13 mouse cellular contexts compared by ENCODE assay signal in genomic region chr11:88953582-88953981, GRCm38 (mm10). TPM values are rescaled to one million over a fixed set of nuclear protein-coding genes. Genes with fewer than 3 reads are reported as not detected.
DNase-seq lines count a peak whose midpoint lies in the region; ATAC-seq and TF ChIP-seq lines count a peak whose summit lies in the region.
"Had no signal": no experiment of that assay in that cellular context is flagged by ENCODE, and none has a peak within 500 bp of the region (broad histone marks: within the 10 kb centered on the region; RNA-seq: fewer than 3 reads in every experiment).

No protein-coding gene starts in this region.

- H3K36me3 ChIP-seq in forebrain, embryonic 15.5 days = no peaks in the 10 kb centered on the region
- no peaks in the 10 kb centered on the region; the same call in 1 of the 2 replicates for H3K36me3 ChIP-seq in forebrain, embryonic 16.5 days (ENCODE audit: control insufficient read depth, insufficient read depth)
- no peaks in the 10 kb centered on the region for H3K36me3 ChIP-seq in midbrain, embryonic 11.5 days (ENCODE audit: control insufficient read depth, insufficient read depth, low read length)
- no peaks in the 10 kb centered on the region for H3K36me3 ChIP-seq in midbrain, embryonic 14.5 days (ENCODE audit: control insufficient read depth, insufficient read depth, low read length)
- no peaks in the 10 kb centered on the region; the same call in 1 of the 2 replicates for H3K36me3 ChIP-seq in intestine, postnatal 0 days (ENCODE audit: control insufficient read depth, insufficient read depth)
- peaks cover 9% of the 10 kb centered on the region for H3K36me3 ChIP-seq in myocyte (ENCODE audit: control insufficient read depth, insufficient read depth)
- H3K36me3 ChIP-seq: neural tube, embryonic 12.5 days had no signal

- H3K4me3 ChIP-seq in forebrain, embryonic 15.5 days = no peak overlapping the region
- no peak overlapping the region for H3K4me3 ChIP-seq in forebrain, embryonic 16.5 days (replicated peaks; ENCODE audit: low read length)
- no peak overlapping the region for H3K4me3 ChIP-seq in midbrain, embryonic 11.5 days (ENCODE audit: low read depth, low read length)
- H3K4me3 ChIP-seq in midbrain, embryonic 14.5 days (replicated peaks; ENCODE audit: low read depth, low read length) = no peak overlapping the region
- H3K4me3 ChIP-seq in intestine, postnatal 0 days (ENCODE audit: low read depth, low read length) = no peak overlapping the region
- peak overlapping the region; percentile 78 for H3K4me3 ChIP-seq in myocyte
- H3K4me3 ChIP-seq in lung, adult 2 months (replicated peaks; ENCODE audit: extremely low read depth, low read depth, low read length) = no peak overlapping the region
- H3K4me3 ChIP-seq: neural tube, embryonic 12.5 days had no signal

- H3K79me2 ChIP-seq in myocyte (ENCODE audit: control insufficient read depth, insufficient read depth) = peaks cover 47% of the 10 kb centered on the region

- H3K9me3 ChIP-seq in forebrain, embryonic 15.5 days = no peaks in the 10 kb centered on the region
- no peaks in the 10 kb centered on the region for H3K9me3 ChIP-seq in forebrain, embryonic 16.5 days (ENCODE audit: control insufficient read depth, low read length)
- no peaks in the 10 kb centered on the region for H3K9me3 ChIP-seq in midbrain, embryonic 11.5 days (ENCODE audit: control insufficient read depth, low read length)
- H3K9me3 ChIP-seq in midbrain, embryonic 14.5 days (ENCODE audit: control insufficient read depth, low read length) = no peaks in the 10 kb centered on the region
- H3K9me3 ChIP-seq in intestine, postnatal 0 days (ENCODE audit: control insufficient read depth) = no peaks in the 10 kb centered on the region
- H3K9me3 ChIP-seq: embryonic facial prominence, embryonic 12.5 days; neural tube, embryonic 12.5 days had no signal

- H3K27me3 ChIP-seq in forebrain, embryonic 15.5 days = no peaks in the 10 kb centered on the region
- no peaks in the 10 kb centered on the region for H3K27me3 ChIP-seq in forebrain, embryonic 16.5 days (replicated peaks; ENCODE audit: control insufficient read depth, insufficient read depth, low read length)
- H3K27me3 ChIP-seq in midbrain, embryonic 11.5 days (ENCODE audit: control insufficient read depth, insufficient read depth, low read length) = no peaks in the 10 kb centered on the region
- no peaks in the 10 kb centered on the region for H3K27me3 ChIP-seq in midbrain, embryonic 14.5 days (ENCODE audit: control insufficient read depth, insufficient read depth, low read length)
- no peaks in the 10 kb centered on the region for H3K27me3 ChIP-seq in intestine, postnatal 0 days (replicated peaks; ENCODE audit: control insufficient read depth, insufficient read depth, low read length)
- H3K27me3 ChIP-seq in myocyte (ENCODE audit: control insufficient read depth, insufficient read depth, insufficient read length) = no peaks in the 10 kb centered on the region
- H3K27me3 ChIP-seq: embryonic facial prominence, embryonic 12.5 days; neural tube, embryonic 12.5 days had no signal

- no peak overlapping the region for H3ac ChIP-seq in myocyte (ENCODE audit: control insufficient read depth, insufficient read length)

- H3K4me2 ChIP-seq in forebrain, embryonic 15.5 days (replicated peaks) = peak overlapping the region; percentile 60
- no peak overlapping the region for H3K4me2 ChIP-seq in forebrain, embryonic 16.5 days (ENCODE audit: low read length)
- peak overlapping the region; percentile 20; the same call in 1 of the 2 replicates for H3K4me2 ChIP-seq in midbrain, embryonic 11.5 days
- H3K4me2 ChIP-seq in midbrain, embryonic 14.5 days (ENCODE audit: low read length) = no peak overlapping the region
- H3K4me2 ChIP-seq in intestine, postnatal 0 days (replicated peaks; ENCODE audit: low read depth) = peak overlapping the region; percentile 66
- peak overlapping the region; percentile 73 for H3K4me2 ChIP-seq in myocyte (ENCODE audit: low read depth)

- TF ChIP-seq CTCF in intestine, postnatal 0 days (IDR thresholded peaks at IDR 0.05; ENCODE audit: low read depth) = no peak
- no peak for TF ChIP-seq CTCF in lung, adult 2 months (IDR thresholded peaks at IDR 0.05; ENCODE audit: insufficient read depth, low read length)

- no peak overlapping the region for H3K9ac ChIP-seq in forebrain, embryonic 15.5 days (replicated peaks)
- no peak overlapping the region for H3K9ac ChIP-seq in forebrain, embryonic 16.5 days (replicated peaks; ENCODE audit: low read depth, low read length)
- no peak overlapping the region for H3K9ac ChIP-seq in midbrain, embryonic 11.5 days (ENCODE audit: low read length)
- no peak overlapping the region for H3K9ac ChIP-seq in midbrain, embryonic 14.5 days (replicated peaks; ENCODE audit: low read length)
- no peak overlapping the region for H3K9ac ChIP-seq in intestine, postnatal 0 days (ENCODE audit: low read depth, low read length)
- H3K9ac ChIP-seq: embryonic facial prominence, embryonic 12.5 days; neural tube, embryonic 12.5 days had no signal

- peaks cover 19% of the 10 kb centered on the region for H3K4me1 ChIP-seq in forebrain, embryonic 15.5 days
- H3K4me1 ChIP-seq in forebrain, embryonic 16.5 days (replicated peaks; ENCODE audit: control insufficient read depth, insufficient read depth, low read length) = no peaks in the 10 kb centered on the region
- peaks cover 6% of the 10 kb centered on the region for H3K4me1 ChIP-seq in midbrain, embryonic 11.5 days (ENCODE audit: control insufficient read depth, insufficient read depth, low read length)
- H3K4me1 ChIP-seq in midbrain, embryonic 14.5 days (ENCODE audit: control insufficient read depth, insufficient read depth, low read length) = 0 out of 2 replicates have a peak, but pooled peaks cover 4% of the 10 kb centered on the region
- H3K4me1 ChIP-seq in intestine, postnatal 0 days (replicated peaks; ENCODE audit: control insufficient read depth, insufficient read depth, low read length) = no peaks in the 10 kb centered on the region
- no peaks in the 10 kb centered on the region for H3K4me1 ChIP-seq in lung, adult 2 months (ENCODE audit: control insufficient read depth, insufficient read depth, low read length)
- H3K4me1 ChIP-seq: embryonic facial prominence, embryonic 12.5 days; neural tube, embryonic 12.5 days had no signal

- no peak for TF ChIP-seq POLR2A in myocyte (IDR thresholded peaks at IDR 0.05; ENCODE audit: insufficient read length, low read depth)
- TF ChIP-seq POLR2A in lung, adult 2 months (IDR thresholded peaks at IDR 0.05; ENCODE audit: borderline replicate concordance, extremely low read depth, low read depth, low read length) = no peak

- DNase-seq in midbrain, embryonic 11.5 days (ENCODE audit: low spot score, missing footprints) = no peak
- DNase-seq in midbrain, embryonic 14.5 days = no peak
- no peak for DNase-seq in urinary bladder, postnatal 14 days (ENCODE audit: low spot score)
- DNase-seq in lung, adult 2 months = no peak
- DNase-seq: cerebellum, postnatal 10 days had no signal

- H3K27ac ChIP-seq in forebrain, embryonic 15.5 days (replicated peaks) = no peak overlapping the region
- H3K27ac ChIP-seq in forebrain, embryonic 16.5 days (ENCODE audit: low read length) = no peak overlapping the region
- no peak overlapping the region for H3K27ac ChIP-seq in midbrain, embryonic 11.5 days (ENCODE audit: low read depth, low read length)
- H3K27ac ChIP-seq in midbrain, embryonic 14.5 days (replicated peaks; ENCODE audit: low read depth, low read length) = no peak overlapping the region
- no peak overlapping the region for H3K27ac ChIP-seq in intestine, postnatal 0 days (ENCODE audit: low read depth, low read length)
- H3K27ac ChIP-seq: embryonic facial prominence, embryonic 12.5 days; neural tube, embryonic 12.5 days had no signal

- 95% methylated on average over 3 of the region's 3 CpGs for WGBS in forebrain, embryonic 15.5 days
- 98% methylated on average over 3 of the region's 3 CpGs for WGBS in forebrain, embryonic 16.5 days
- WGBS in midbrain, embryonic 11.5 days = 97% methylated on average over 3 of the region's 3 CpGs
- 95% methylated on average over 3 of the region's 3 CpGs for WGBS in midbrain, embryonic 14.5 days
- WGBS in intestine, postnatal 0 days = 59% methylated on average over 3 of the region's 3 CpGs
- WGBS in lung, adult 2 months = 94% methylated on average over 3 of the region's 3 CpGs

- ATAC-seq in forebrain, embryonic 15.5 days (replicated peaks) = no peak
- no peak for ATAC-seq in forebrain, embryonic 16.5 days
- ATAC-seq in midbrain, embryonic 11.5 days (ENCODE audit: low FRiP score) = no peak
- ATAC-seq in midbrain, embryonic 14.5 days (ENCODE audit: low FRiP score, low TSS enrichment) = no peak
- no peak for ATAC-seq in intestine, postnatal 0 days

RNA-seq across cellular contexts. Expression of gene Scpep1, which starts 1.7 kb away (rescaled TPM):
- polyA plus RNA-seq in forebrain, embryonic 15.5 days (2015; fragmentation: Nextera tagmentation; extraction: Ambion mirVana) = 32.7 and 33.8 TPM in 2 replicates
- polyA plus RNA-seq in forebrain, embryonic 16.5 days (2015; fragmentation: Nextera tagmentation; extraction: Ambion mirVana) = 33.7 and 36.2 TPM in 2 replicates
- 74.2 and 76.7 TPM in 2 replicates for polyA plus RNA-seq in midbrain, embryonic 11.5 days (2014; fragmentation: Nextera tagmentation; extraction: Ambion mirVana)
- 19.9 and 26.8 TPM in 2 replicates for polyA plus RNA-seq in midbrain, embryonic 14.5 days (2014; fragmentation: Nextera tagmentation; extraction: Ambion mirVana)
- 191 and 210 TPM in 2 replicates for polyA plus RNA-seq in intestine, postnatal 0 days (2015; fragmentation: Nextera tagmentation; extraction: Ambion mirVana)
- polyA plus RNA-seq in myocyte (2012; fragmentation: generic; extraction: Trizol) = 172 TPM
- polyA plus RNA-seq in lung, adult 2 months (2012; rRNA removed) = 17.7 and 28.1 TPM in 2 replicates

RNA-seq across cellular contexts. Expression of gene Elobl, which starts 13.1 kb away (rescaled TPM):
- polyA plus RNA-seq in forebrain, embryonic 15.5 days (2015; fragmentation: Nextera tagmentation; extraction: Ambion mirVana) = not detected in 2 replicates
- polyA plus RNA-seq in forebrain, embryonic 16.5 days (2015; fragmentation: Nextera tagmentation; extraction: Ambion mirVana) = not detected in 2 replicates
- polyA plus RNA-seq in midbrain, embryonic 11.5 days (2014; fragmentation: Nextera tagmentation; extraction: Ambion mirVana) = not detected in 2 replicates
- polyA plus RNA-seq in midbrain, embryonic 14.5 days (2014; fragmentation: Nextera tagmentation; extraction: Ambion mirVana) = not detected in 2 replicates
- polyA plus RNA-seq in intestine, postnatal 0 days (2015; fragmentation: Nextera tagmentation; extraction: Ambion mirVana) = not detected in 2 replicates
- 0.19 TPM for polyA plus RNA-seq in myocyte (2012; fragmentation: generic; extraction: Trizol)
- polyA plus RNA-seq in lung, adult 2 months (2012; rRNA removed) = 0.97 and 1.3 TPM in 2 replicates
- polyA plus RNA-seq: embryonic facial prominence, embryonic 12.5 days; heart, embryonic 16.5 days; intestine, embryonic 14.5 days; neural tube, embryonic 12.5 days had no signal

RNA-seq across cellular contexts. Expression of gene Coil, which starts 16.5 kb away (rescaled TPM):
- polyA plus RNA-seq in forebrain, embryonic 15.5 days (2015; fragmentation: Nextera tagmentation; extraction: Ambion mirVana) = 27.7 and 30.5 TPM in 2 replicates
- 27.1 and 28.1 TPM in 2 replicates for polyA plus RNA-seq in forebrain, embryonic 16.5 days (2015; fragmentation: Nextera tagmentation; extraction: Ambion mirVana)
- polyA plus RNA-seq in midbrain, embryonic 11.5 days (2014; fragmentation: Nextera tagmentation; extraction: Ambion mirVana) = 24.2 and 24.5 TPM in 2 replicates
- 19.2 and 21.8 TPM in 2 replicates for polyA plus RNA-seq in midbrain, embryonic 14.5 days (2014; fragmentation: Nextera tagmentation; extraction: Ambion mirVana)
- 4.1 and 4.6 TPM in 2 replicates for polyA plus RNA-seq in intestine, postnatal 0 days (2015; fragmentation: Nextera tagmentation; extraction: Ambion mirVana)
- polyA plus RNA-seq in myocyte (2012; fragmentation: generic; extraction: Trizol) = 3.1 TPM
- polyA plus RNA-seq in lung, adult 2 months (2012; rRNA removed) = 3.5 and 4.0 TPM in 2 replicates

RNA-seq across cellular contexts. Expression of gene Trim25, which starts 45.6 kb away (rescaled TPM):
- polyA plus RNA-seq in forebrain, embryonic 15.5 days (2015; fragmentation: Nextera tagmentation; extraction: Ambion mirVana) = 2.8 and 3.9 TPM in 2 replicates
- polyA plus RNA-seq in forebrain, embryonic 16.5 days (2015; fragmentation: Nextera tagmentation; extraction: Ambion mirVana) = 3.7 and 3.8 TPM in 2 replicates
- polyA plus RNA-seq in midbrain, embryonic 11.5 days (2014; fragmentation: Nextera tagmentation; extraction: Ambion mirVana) = 2.9 TPM in 2 replicates
- polyA plus RNA-seq in midbrain, embryonic 14.5 days (2014; fragmentation: Nextera tagmentation; extraction: Ambion mirVana) = 2.0 and 3.9 TPM in 2 replicates
- 24.2 and 26.2 TPM in 2 replicates for polyA plus RNA-seq in intestine, postnatal 0 days (2015; fragmentation: Nextera tagmentation; extraction: Ambion mirVana)
- 6.5 TPM for polyA plus RNA-seq in myocyte (2012; fragmentation: generic; extraction: Trizol)
- 51.5 and 52.9 TPM in 2 replicates for polyA plus RNA-seq in lung, adult 2 months (2012; rRNA removed)

Comparison
In these comparisons a context has a peak if more than half of its experiments do, and no peak if none do; other contexts are left out.
1. H3K4me2 ChIP-seq: peak in forebrain, embryonic 15.5 days (single experiment), midbrain, embryonic 11.5 days (single experiment), intestine, postnatal 0 days (single experiment) and myocyte (single experiment); none in forebrain, embryonic 16.5 days (single experiment) and midbrain, embryonic 14.5 days (single experiment).